Mouse (Mus musculus): ENCODE data around the gene Slc43a1.
A peak's percentile ranks its signal among the peaks of the same experiment; 100 is the strongest.

The Slc43a1 gene

GRCm38 (mm10) chr2:84831666-84832391, 6.8 kb upstream of the Slc43a1 start:
- peak; percentile 90 for DNase-seq (ENCODE audit: low read depth)

GRCm38 (mm10) chr2:84837107-84837506, 1.5 kb upstream of the Slc43a1 start:
- no peak for DNase-seq (ENCODE audit: low read depth)

GRCm38 (mm10) chr2:84837817-84838592, 645 bp upstream of the Slc43a1 start:
- DNase-seq (ENCODE audit: low read depth): peak; percentile 52

- peak; percentile 22 for DNase-seq (ENCODE audit: low read depth)
Observed at GRCm38 (mm10) chr2:84838993-84839980, 637 bp downstream of the Slc43a1 start.

- DNase-seq (ENCODE audit: low read depth): peak; percentile 42
Observed at GRCm38 (mm10) chr2:84840016-84840747, 1.5 kb downstream of the Slc43a1 start.

GRCm38 (mm10) chr2:84840748-84841563, 2.3 kb downstream of the Slc43a1 start:
- DNase-seq (ENCODE audit: low read depth): no peak

GRCm38 (mm10) chr2:84841905-84842304, 3.3 kb downstream of the Slc43a1 start:
- no peak for DNase-seq (ENCODE audit: low read depth)

- no peak for DNase-seq (ENCODE audit: low read depth)
Observed at GRCm38 (mm10) chr2:84843654-84844053, 5.0 kb downstream of the Slc43a1 start.

- DNase-seq (ENCODE audit: low read depth): no peak
Observed at GRCm38 (mm10) chr2:84845226-84845625, 6.6 kb downstream of the Slc43a1 start.

- DNase-seq (ENCODE audit: low read depth): no peak
Observed at GRCm38 (mm10) chr2:84850407-84851129, 11.9 kb downstream of the Slc43a1 start.

GRCm38 (mm10) chr2:84851130-84852040, 12.7 kb downstream of the Slc43a1 start:
- no peak for DNase-seq (ENCODE audit: low read depth)

- peak; percentile 62 for DNase-seq (ENCODE audit: low read depth)
Observed at GRCm38 (mm10) chr2:84855732-84856131, 17.1 kb downstream of the Slc43a1 start.

- no peak for DNase-seq (ENCODE audit: low read depth)
Observed at GRCm38 (mm10) chr2:84858551-84858950, 19.9 kb downstream of the Slc43a1 start.

GRCm38 (mm10) chr2:84859991-84860780, 21.5 kb downstream of the Slc43a1 start:
- DNase-seq (ENCODE audit: low read depth): no peak

- DNase-seq (ENCODE audit: low read depth): no peak
Observed at GRCm38 (mm10) chr2:84861430-84861829, 22.8 kb downstream of the Slc43a1 start.

GRCm38 (mm10) chr2:84862231-84862630, 23.6 kb downstream of the Slc43a1 start:
- DNase-seq (ENCODE audit: low read depth): no peak

GRCm38 (mm10) chr2:84865616-84866571, 27.2 kb downstream of the Slc43a1 start:
- DNase-seq (ENCODE audit: low read depth): peak; percentile 49

Measured in naive thymus-derived CD4-positive, alpha-beta T cell, adult 2 months (primary cell).